Mouse (Mus musculus): ENCODE data around the gene Plk1. TPM values are rescaled to one million over a fixed set of nuclear protein-coding genes. Genes with fewer than 3 reads are reported as not detected.

Gene Plk1
- polyA plus RNA-seq, 1 experiment from 2014 or later, result 21.4 TPM

GRCm38 (mm10) chr7:122137071-122137470, 22.2 kb upstream of the Plk1 start:
- Histone ChIP-seq H3K9ac (replicated peaks; ENCODE audit: low read length) (no peak overlapping the region), H3K27me3 (ENCODE audit: control insufficient read depth, insufficient read depth, low read length) (no peaks in the 10 kb centered on the region), H3K9me3 (ENCODE audit: control insufficient read depth, low read length) (no peaks in the 10 kb centered on the region), H3K36me3 (ENCODE audit: control insufficient read depth, insufficient read depth, low read length) (peaks cover 72% of the 10 kb centered on the region), H3K4me2 (ENCODE audit: low read length) (no peak overlapping the region), H3K4me3 (replicated peaks; ENCODE audit: low read depth, low read length) (no peak overlapping the region), H3K4me1 (ENCODE audit: control insufficient read depth, insufficient read depth, low read length) (peaks cover 8% of the 10 kb centered on the region), H3K27ac (replicated peaks; ENCODE audit: low read depth, low read length) (no peak overlapping the region)
- ATAC-seq (ENCODE audit: low FRiP score, low TSS enrichment) (no peak), DNase-seq (no peak)

GRCm38 (mm10) chr7:122138190-122138589, 21.0 kb upstream of the Plk1 start:
- Histone ChIP-seq H3K9me3 (ENCODE audit: control insufficient read depth, low read length) (no peaks in the 10 kb centered on the region), H3K9ac (replicated peaks; ENCODE audit: low read length) (no peak overlapping the region), H3K4me1 (ENCODE audit: control insufficient read depth, insufficient read depth, low read length) (peaks cover 6% of the 10 kb centered on the region), H3K27me3 (ENCODE audit: control insufficient read depth, insufficient read depth, low read length) (no peaks in the 10 kb centered on the region), H3K36me3 (ENCODE audit: control insufficient read depth, insufficient read depth, low read length) (peaks cover 80% of the 10 kb centered on the region), H3K27ac (replicated peaks; ENCODE audit: low read depth, low read length) (no peak overlapping the region), H3K4me2 (ENCODE audit: low read length) (no peak overlapping the region), H3K4me3 (replicated peaks; ENCODE audit: low read depth, low read length) (no peak overlapping the region)
- 90% methylated on average over 5 of the region's 5 CpGs for WGBS
- no peak for ATAC-seq (ENCODE audit: low FRiP score, low TSS enrichment)
- DNase-seq, result no peak

GRCm38 (mm10) chr7:122140991-122141390, 18.2 kb upstream of the Plk1 start:
- H3K27me3 ChIP-seq (ENCODE audit: control insufficient read depth, insufficient read depth, low read length), result no peaks in the 10 kb centered on the region
- H3K9ac ChIP-seq (replicated peaks; ENCODE audit: low read length), result no peak overlapping the region
- H3K4me2 ChIP-seq (ENCODE audit: low read length), result no peak overlapping the region
- ATAC-seq (ENCODE audit: low FRiP score, low TSS enrichment) (no peak), DNase-seq (no peak)
- H3K27ac ChIP-seq (replicated peaks; ENCODE audit: low read depth, low read length), result no peak overlapping the region
- H3K36me3 ChIP-seq (ENCODE audit: control insufficient read depth, insufficient read depth, low read length), result peaks cover 92% of the 10 kb centered on the region
- no peaks in the 10 kb centered on the region for H3K9me3 ChIP-seq (ENCODE audit: control insufficient read depth, low read length)
- H3K4me1 ChIP-seq (ENCODE audit: control insufficient read depth, insufficient read depth, low read length), result no peaks in the 10 kb centered on the region
- H3K4me3 ChIP-seq (replicated peaks; ENCODE audit: low read depth, low read length), result no peak overlapping the region

- WGBS, result 91% methylated on average over 4 of the region's 4 CpGs
- no peaks in the 10 kb centered on the region for H3K4me1 ChIP-seq (ENCODE audit: control insufficient read depth, insufficient read depth, low read length)
- no peaks in the 10 kb centered on the region for H3K27me3 ChIP-seq (ENCODE audit: control insufficient read depth, insufficient read depth, low read length)
- no peak overlapping the region for H3K27ac ChIP-seq (replicated peaks; ENCODE audit: low read depth, low read length)
- H3K9me3 ChIP-seq (ENCODE audit: control insufficient read depth, low read length), result no peaks in the 10 kb centered on the region
- H3K4me3 ChIP-seq (replicated peaks; ENCODE audit: low read depth, low read length), result no peak overlapping the region
- DNase-seq (no peak), ATAC-seq (ENCODE audit: low FRiP score, low TSS enrichment) (no peak)
- no peak overlapping the region for H3K4me2 ChIP-seq (ENCODE audit: low read length)
- H3K36me3 ChIP-seq (ENCODE audit: control insufficient read depth, insufficient read depth, low read length), result peaks cover 19% of the 10 kb centered on the region
- no peak overlapping the region for H3K9ac ChIP-seq (replicated peaks; ENCODE audit: low read length)
Observed at GRCm38 (mm10) chr7:122152473-122152872, 6.8 kb upstream of the Plk1 start.

- Histone ChIP-seq H3K4me1 (ENCODE audit: control insufficient read depth, insufficient read depth, low read length) (peaks cover 18% of the 10 kb centered on the region), H3K9ac (replicated peaks; ENCODE audit: low read length) (peak overlapping the region; percentile 44), H3K27ac (replicated peaks; ENCODE audit: low read depth, low read length) (0 out of 2 replicates have a peak overlapping the region, but pooled peaks have one; percentile 55), H3K4me2 (ENCODE audit: low read length) (peak overlapping the region; percentile 78), H3K27me3 (ENCODE audit: control insufficient read depth, insufficient read depth, low read length) (no peaks in the 10 kb centered on the region), H3K36me3 (ENCODE audit: control insufficient read depth, insufficient read depth, low read length) (no peaks in the 10 kb centered on the region), H3K4me3 (replicated peaks; ENCODE audit: low read depth, low read length) (peak overlapping the region; percentile 63), H3K9me3 (ENCODE audit: control insufficient read depth, low read length) (no peaks in the 10 kb centered on the region)
- no peak for DNase-seq
- ATAC-seq (ENCODE audit: low FRiP score, low TSS enrichment), result no peak
- 3% methylated on average over 13 of the region's 13 CpGs for WGBS
Observed at GRCm38 (mm10) chr7:122158488-122158887, 751 bp upstream of the Plk1 start.

GRCm38 (mm10) chr7:122160037-122160436, 798 bp downstream of the Plk1 start:
- Histone ChIP-seq H3K36me3 (ENCODE audit: control insufficient read depth, insufficient read depth, low read length) (peaks cover 4% of the 10 kb centered on the region; the same call in 1 of the 2 replicates), H3K4me2 (ENCODE audit: low read length) (peak overlapping the region; percentile 78), H3K9ac (replicated peaks; ENCODE audit: low read length) (peak overlapping the region; percentile 37; the same call in 1 of the 2 replicates), H3K27ac (replicated peaks; ENCODE audit: low read depth, low read length) (no peak overlapping the region), H3K27me3 (ENCODE audit: control insufficient read depth, insufficient read depth, low read length) (no peaks in the 10 kb centered on the region), H3K4me1 (ENCODE audit: control insufficient read depth, insufficient read depth, low read length) (peaks cover 18% of the 10 kb centered on the region), H3K9me3 (ENCODE audit: control insufficient read depth, low read length) (no peaks in the 10 kb centered on the region), H3K4me3 (replicated peaks; ENCODE audit: low read depth, low read length) (peak overlapping the region; percentile 63)
- WGBS, result under 1% methylated on average over 12 of the region's 12 CpGs
- DNase-seq, result no peak
- ATAC-seq (ENCODE audit: low FRiP score, low TSS enrichment), result no peak

- Histone ChIP-seq H3K27me3 (ENCODE audit: control insufficient read depth, insufficient read depth, low read length) (no peaks in the 10 kb centered on the region), H3K4me3 (replicated peaks; ENCODE audit: low read depth, low read length) (no peak overlapping the region), H3K9me3 (ENCODE audit: control insufficient read depth, low read length) (no peaks in the 10 kb centered on the region), H3K27ac (replicated peaks; ENCODE audit: low read depth, low read length) (no peak overlapping the region), H3K4me1 (ENCODE audit: control insufficient read depth, insufficient read depth, low read length) (peaks cover 12% of the 10 kb centered on the region; the same call in 1 of the 2 replicates), H3K9ac (replicated peaks; ENCODE audit: low read length) (no peak overlapping the region), H3K4me2 (ENCODE audit: low read length) (no peak overlapping the region), H3K36me3 (ENCODE audit: control insufficient read depth, insufficient read depth, low read length) (peaks cover 23% of the 10 kb centered on the region; the same call in 1 of the 2 replicates)
- ATAC-seq (ENCODE audit: low FRiP score, low TSS enrichment), result no peak
- DNase-seq, result no peak
- WGBS, result 90% methylated on average over 8 of the region's 8 CpGs
Observed at GRCm38 (mm10) chr7:122163766-122164165, 4.5 kb downstream of the Plk1 start.

GRCm38 (mm10) chr7:122167203-122167602, 8.0 kb downstream of the Plk1 start:
- Histone ChIP-seq H3K4me3 (replicated peaks; ENCODE audit: low read depth, low read length) (no peak overlapping the region), H3K27ac (replicated peaks; ENCODE audit: low read depth, low read length) (no peak overlapping the region), H3K9me3 (ENCODE audit: control insufficient read depth, low read length) (no peaks in the 10 kb centered on the region), H3K9ac (replicated peaks; ENCODE audit: low read length) (no peak overlapping the region), H3K27me3 (ENCODE audit: control insufficient read depth, insufficient read depth, low read length) (no peaks in the 10 kb centered on the region), H3K36me3 (ENCODE audit: control insufficient read depth, insufficient read depth, low read length) (peaks cover 34% of the 10 kb centered on the region; the same call in 1 of the 2 replicates), H3K4me1 (ENCODE audit: control insufficient read depth, insufficient read depth, low read length) (no peaks in the 10 kb centered on the region), H3K4me2 (ENCODE audit: low read length) (no peak overlapping the region)
- ATAC-seq (ENCODE audit: low FRiP score, low TSS enrichment) (no peak), DNase-seq (no peak)
- WGBS, result 92% methylated on average over 7 of the region's 7 CpGs

GRCm38 (mm10) chr7:122170705-122171104, 11.5 kb downstream of the Plk1 start:
- H3K36me3 ChIP-seq (ENCODE audit: control insufficient read depth, insufficient read depth, low read length), result peaks cover 30% of the 10 kb centered on the region; the same call in 1 of the 2 replicates
- H3K4me1 ChIP-seq (ENCODE audit: control insufficient read depth, insufficient read depth, low read length), result no peaks in the 10 kb centered on the region
- ATAC-seq (ENCODE audit: low FRiP score, low TSS enrichment) (no peak), DNase-seq (no peak)
- H3K9me3 ChIP-seq (ENCODE audit: control insufficient read depth, low read length), result no peaks in the 10 kb centered on the region
- WGBS, result 80% methylated on average over 6 of the region's 6 CpGs
- H3K27me3 ChIP-seq (ENCODE audit: control insufficient read depth, insufficient read depth, low read length), result no peaks in the 10 kb centered on the region
- H3K4me2 ChIP-seq (ENCODE audit: low read length), result no peak overlapping the region
- no peak overlapping the region for H3K9ac ChIP-seq (replicated peaks; ENCODE audit: low read length)
- H3K27ac ChIP-seq (replicated peaks; ENCODE audit: low read depth, low read length), result no peak overlapping the region
- no peak overlapping the region for H3K4me3 ChIP-seq (replicated peaks; ENCODE audit: low read depth, low read length)
